Mouse (Mus musculus): ENCODE results near the gene Tmem269. TPM values are rescaled to one million over a fixed set of nuclear protein-coding genes. Genes with fewer than 3 reads are reported as not detected.

The Tmem269 gene
- polyA plus RNA-seq, 1 experiment: 1.1 TPM

DNA sequence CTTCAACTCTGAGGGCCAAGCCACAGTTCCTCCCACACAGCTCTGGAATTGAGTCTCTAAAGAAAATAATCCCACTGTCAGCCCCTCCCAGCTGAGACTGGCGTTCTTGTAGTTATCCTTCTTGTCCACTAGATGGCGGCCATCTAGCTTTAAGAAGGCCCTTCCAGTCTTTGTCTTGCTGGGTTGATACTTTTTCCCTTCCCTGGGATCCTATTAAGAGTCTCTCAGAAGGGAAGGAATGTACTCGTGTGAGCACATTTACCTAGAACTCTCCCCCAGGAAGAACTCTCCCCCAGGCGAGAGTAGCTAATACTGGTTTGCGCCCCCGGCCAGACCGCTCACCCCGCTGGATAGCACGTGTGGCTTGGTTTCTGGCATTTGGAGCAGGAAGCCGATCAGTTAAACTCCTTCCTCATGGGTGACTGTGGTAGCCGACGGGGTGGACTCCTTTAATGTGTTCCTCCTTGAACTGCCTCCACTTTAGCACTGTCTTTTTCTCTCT, 21.2 kb upstream of the Tmem269 start:
- DNase-seq (ENCODE audit: extremely low spot score in 1 of 2, low spot score in 1 of 2): peak; percentile 42 to 81

DNA sequence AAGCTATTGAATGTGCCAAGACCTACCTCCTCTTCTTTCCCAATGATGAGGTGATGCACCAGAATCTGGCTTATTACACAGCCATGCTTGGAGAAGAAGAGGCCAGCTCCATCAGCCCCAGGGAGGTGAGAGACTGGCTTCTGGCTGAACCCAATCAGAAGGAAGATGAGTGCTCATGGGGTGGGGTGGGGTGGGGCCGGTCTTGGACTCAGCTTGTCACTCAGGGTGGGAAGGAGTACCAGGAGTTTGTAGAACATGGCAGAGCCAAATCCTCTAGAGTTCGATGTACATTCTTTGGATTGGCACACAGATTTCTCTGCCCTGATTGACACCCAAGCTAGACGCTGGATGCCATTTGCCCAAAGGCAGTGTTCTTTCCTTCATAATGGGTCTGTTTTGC, 20.6 kb upstream of the Tmem269 start:
- no peak for DNase-seq (ENCODE audit: extremely low spot score in 1 of 2, low spot score in 1 of 2)

DNA sequence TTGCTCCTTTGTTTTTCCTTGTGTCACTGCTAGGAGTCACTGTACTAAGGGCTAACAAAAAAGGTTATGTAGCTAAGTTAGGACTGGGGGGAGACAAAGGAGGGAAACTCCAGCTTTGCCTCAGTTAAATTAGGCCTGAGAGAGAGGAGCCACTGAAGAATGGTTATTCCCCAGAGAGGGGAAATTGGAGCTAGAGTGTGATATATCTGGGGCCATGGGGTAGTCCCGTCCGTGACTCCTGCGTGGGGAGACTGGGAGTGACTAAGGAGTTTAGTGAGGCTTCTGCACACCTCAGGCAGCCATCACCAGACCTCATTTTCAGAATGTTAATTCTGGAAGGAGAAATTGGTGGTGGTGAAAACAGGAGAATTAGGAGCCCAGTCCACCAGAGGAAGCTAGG, 16.3 kb upstream of the Tmem269 start:
- no peak for DNase-seq (ENCODE audit: extremely low spot score in 1 of 2, low spot score in 1 of 2)

DNA sequence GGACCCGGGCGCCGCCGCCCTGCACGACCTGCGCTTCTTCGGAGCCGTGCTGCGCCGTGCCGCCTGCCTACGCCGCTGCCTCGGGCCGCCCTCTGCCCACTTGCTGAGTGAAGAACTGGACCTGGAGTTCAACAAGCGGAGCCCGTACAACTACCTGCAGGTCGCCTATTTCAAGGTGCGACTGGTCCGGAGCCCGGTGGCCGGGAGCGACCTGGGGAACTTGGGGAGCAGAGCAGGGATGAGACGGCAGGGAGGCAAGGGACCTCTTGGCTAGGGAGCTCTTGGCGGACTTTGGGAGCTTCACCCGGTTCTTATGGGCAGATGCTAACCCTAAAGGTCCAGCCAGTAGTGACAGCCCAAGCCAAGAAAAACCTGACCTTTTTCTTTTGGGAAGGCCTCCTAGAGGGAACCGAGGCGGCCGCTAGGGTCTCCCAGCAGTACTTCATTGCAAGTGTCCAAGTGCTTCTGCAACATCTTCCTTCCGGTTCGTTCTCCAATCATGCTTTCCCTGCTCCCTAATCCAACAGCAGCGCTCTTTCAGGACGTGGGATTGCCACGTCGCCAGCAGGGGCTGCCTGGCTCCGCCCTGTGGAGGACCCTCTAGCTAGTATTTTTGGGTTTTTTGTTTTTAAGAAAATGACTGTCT, 15.4 kb upstream of the Tmem269 start:
- DNase-seq (ENCODE audit: extremely low spot score in 1 of 2, low spot score in 1 of 2): peak in 1 of 2 experiments; percentile 67

DNA sequence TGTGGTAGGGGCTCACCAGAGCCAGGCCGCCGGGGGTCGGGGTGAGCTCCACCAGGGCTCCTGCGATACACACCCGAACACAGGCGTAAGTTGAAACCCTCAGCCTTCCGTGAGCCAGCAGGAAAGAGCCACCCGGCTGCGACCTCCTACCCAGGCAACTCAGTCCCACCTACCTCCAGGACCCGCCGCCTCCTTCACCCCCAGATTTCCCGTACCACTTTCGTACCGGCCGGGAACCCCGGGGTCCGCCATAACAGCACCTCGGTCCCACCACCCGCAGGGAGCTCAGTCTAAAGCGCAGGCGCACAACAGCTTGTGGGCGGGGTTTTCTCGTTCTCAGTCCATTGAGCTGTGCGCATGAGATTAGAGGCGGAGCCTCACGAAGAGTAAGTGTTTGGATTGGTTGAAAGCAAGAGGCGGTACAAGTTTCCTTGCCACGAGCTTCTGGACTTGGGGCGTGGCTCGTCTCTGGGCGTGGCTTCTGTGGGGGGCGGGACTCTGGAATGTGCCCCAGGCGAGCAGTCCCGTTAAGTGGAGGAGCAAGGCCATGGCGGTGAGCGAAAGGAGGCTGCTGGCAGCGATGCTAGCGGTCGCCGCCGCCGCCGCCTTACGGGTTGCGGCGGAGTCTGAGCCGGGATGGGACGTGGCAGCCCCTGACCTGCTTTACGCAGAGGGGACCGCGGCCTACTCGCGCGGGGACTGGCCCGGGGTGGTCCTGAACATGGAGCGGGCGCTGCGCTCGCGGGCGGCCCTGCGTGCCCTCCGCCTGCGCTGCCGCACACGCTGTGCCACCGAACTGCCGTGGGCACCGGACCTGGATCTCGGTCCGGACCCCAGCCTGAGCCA, 14.6 kb upstream of the Tmem269 start, which contains the start of the genes AU022252 and P3h1:
AU022252 (minus strand) TSS at position 303 of the 846 bp plus-strand sequence.
P3h1 (plus strand) TSS at position 506 of the 846 bp plus-strand sequence.
- peak; percentile 99 to 100 for DNase-seq (ENCODE audit: extremely low spot score in 1 of 2, low spot score in 1 of 2)

DNA sequence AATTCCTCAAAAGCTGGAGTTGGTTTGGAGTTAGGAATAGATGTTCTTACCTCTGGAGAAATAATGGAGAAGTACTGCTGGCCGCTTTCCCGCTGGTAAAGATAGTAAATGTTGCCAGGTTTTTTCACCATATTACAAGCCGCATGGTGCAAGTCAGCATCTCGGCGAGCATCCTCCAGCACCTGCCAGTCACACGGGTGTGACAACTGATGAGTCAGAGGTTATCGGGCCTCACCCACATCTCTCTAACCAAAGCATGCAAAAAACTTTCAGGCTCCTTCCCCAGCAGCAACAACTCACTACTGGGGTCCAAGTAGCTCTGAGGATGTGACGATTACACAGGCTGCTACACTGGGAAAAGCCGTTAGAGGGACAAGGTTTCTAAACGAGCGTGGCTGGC, 8.7 kb upstream of the Tmem269 start:
- no peak for DNase-seq (ENCODE audit: extremely low spot score in 1 of 2, low spot score in 1 of 2)

DNA sequence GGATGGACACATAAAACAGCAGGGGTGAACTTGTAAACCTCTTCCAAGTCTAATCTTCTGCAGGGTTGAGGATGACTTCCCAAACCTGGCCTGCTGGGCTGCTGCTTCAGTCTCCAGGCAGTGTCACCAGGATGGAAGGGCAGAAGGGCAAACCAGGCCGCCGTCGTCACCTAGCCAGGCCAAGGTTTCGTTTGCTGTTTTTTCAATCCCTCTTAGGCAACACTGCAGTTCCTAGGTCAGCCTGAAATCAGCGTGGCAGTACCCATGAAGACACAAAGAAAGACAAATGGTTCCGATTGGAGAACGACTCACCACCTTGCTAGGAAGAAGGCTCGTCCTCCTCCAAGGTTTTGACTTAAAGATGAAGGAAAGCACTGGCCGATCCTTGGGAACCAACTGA, 7.7 kb upstream of the Tmem269 start:
- no peak for DNase-seq (ENCODE audit: extremely low spot score in 1 of 2, low spot score in 1 of 2)

DNA sequence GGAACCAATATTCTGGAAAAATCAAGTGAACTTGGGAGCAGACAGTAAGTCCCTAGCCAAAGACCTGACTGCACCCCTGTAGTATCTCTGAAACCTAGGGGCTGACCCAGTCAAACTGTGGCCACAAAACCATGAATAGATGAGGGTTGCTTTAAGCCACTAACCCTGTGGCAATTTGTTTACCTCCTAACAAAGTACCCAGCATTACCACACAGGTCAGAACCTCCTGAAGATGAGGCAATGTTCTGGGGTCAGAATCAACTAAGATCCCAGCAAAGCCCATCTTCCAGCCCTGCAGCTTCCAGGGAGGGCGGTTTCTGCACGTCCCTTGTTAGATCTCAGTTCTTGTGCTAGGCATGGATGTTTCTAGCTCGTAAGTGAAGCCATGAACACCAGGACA, 6.5 kb upstream of the Tmem269 start:
- no peak for DNase-seq (ENCODE audit: extremely low spot score in 1 of 2, low spot score in 1 of 2)

DNA sequence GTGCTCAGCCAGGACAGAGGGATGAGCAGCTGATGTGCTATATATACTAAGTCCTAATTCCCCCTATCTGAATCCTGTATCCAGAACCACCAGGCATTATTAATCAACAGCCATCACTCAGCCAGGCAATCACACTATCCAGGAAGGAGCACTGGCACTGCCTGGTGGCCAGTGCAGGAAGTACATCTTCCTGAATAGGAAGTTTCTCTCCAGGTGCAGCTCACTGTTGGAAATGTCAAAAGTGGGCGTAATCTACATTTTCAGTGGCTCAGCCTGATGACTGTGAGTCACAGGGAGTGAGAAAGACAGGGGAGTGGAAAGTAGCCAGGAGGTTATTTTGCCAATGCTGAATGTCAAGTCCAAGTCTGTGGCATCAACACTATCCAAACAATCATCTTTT, 5.7 kb upstream of the Tmem269 start:
- peak in 1 of 2 experiments; percentile 52 for DNase-seq (ENCODE audit: extremely low spot score in 1 of 2, low spot score in 1 of 2)

DNA sequence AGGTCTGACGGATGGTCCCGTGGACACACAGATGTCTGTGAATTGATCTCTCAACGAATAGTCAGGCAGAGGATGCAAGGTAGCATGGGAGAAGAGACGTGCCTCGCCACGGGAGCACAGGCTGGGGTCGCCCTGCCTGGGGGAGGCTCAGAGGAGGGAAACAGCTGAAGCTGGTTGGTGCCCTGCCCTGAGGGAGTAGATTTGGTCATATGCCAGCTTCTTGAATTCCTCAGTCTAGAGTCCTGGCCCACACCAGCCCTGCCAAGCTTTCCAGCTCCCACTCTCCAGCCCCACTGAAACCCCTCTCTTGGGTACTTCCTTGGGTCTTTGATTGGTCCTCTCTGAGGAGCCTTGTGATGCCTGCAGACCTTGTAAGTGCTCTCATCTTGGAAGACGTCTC, 1.4 kb downstream of the Tmem269 start:
- DNase-seq (ENCODE audit: extremely low spot score in 1 of 2, low spot score in 1 of 2): no peak

DNA sequence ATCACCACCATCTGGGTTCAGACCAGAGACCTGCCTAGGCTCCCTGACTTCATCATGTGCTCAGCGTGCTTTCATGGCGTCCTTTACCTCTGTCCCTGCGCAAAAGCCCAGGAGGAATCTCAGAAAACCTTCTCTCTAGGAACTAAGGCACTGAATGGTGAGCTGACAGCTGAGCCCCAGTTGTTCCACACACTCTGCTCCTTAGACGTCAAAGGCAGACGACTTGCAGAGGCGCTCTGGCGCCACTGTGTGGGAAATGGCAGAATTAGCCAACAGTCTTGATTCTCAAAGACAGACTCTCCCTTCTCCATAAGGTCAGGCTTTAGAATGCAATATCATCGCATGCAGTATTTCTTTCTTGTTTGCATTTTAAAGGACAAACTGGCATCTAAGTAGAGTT, 13.3 kb downstream of the Tmem269 start:
- peak; percentile 7 to 75 for DNase-seq (ENCODE audit: extremely low spot score in 1 of 2, low spot score in 1 of 2)

DNA sequence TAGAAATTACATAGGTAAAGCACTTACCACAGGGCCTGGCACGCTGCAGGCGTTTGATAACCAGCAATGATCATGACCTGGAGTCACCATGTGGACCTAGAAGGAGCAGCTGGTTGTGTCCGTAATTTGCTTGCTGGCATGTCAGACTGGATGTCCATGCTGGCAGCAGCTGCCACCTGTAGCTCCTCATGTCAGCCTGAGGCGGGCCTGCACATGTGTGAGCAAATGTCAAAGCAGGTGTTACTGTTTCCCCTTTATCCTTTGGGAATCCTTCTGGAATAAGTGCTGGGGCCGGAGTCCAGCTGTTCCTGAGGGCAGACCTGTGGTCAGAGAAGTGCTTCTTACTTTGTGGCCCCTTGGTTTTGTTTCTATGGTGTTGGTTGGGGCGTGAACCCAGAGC, 19.9 kb downstream of the Tmem269 start:
- DNase-seq (ENCODE audit: extremely low spot score in 1 of 2, low spot score in 1 of 2): no peak

DNA sequence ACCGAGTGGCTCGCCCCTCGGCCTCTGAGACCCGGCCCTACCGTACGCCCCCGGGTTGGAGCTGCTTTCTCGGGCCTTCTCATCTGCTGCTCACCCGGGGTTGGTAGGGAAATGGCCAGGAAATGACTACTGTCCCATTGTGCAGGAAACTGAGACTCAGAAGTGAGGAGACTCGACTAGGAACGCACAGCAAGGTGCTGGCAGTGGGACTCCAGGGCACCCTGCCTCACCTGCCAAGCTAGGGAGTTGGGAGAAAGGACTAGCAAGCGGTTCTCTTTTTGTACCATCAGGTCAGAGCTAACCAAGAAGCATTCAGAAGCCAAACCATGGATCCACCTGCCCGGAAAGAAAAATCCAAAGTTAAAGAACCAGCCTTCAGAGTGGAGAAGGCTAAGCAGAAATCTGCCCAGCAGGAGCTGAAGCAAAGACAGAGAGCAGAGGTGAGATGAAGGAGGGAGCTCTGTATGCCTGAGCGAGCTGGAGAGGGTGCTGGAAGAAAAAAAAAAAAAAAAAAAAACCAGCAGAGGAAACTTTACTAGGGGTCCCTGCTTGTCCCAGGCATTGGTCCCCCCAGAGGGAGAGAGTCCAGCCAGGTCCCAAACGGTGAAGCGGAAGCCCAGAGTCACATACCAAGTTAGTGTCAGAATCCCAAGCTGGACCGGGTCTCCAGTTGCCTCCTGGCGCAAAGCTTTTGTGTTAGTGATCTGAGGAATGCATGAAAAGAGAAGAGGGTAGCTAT, 22.3 kb downstream of the Tmem269 start:
- peak in 1 of 2 experiments; percentile 12 for DNase-seq (ENCODE audit: extremely low spot score in 1 of 2, low spot score in 1 of 2)

DNA sequence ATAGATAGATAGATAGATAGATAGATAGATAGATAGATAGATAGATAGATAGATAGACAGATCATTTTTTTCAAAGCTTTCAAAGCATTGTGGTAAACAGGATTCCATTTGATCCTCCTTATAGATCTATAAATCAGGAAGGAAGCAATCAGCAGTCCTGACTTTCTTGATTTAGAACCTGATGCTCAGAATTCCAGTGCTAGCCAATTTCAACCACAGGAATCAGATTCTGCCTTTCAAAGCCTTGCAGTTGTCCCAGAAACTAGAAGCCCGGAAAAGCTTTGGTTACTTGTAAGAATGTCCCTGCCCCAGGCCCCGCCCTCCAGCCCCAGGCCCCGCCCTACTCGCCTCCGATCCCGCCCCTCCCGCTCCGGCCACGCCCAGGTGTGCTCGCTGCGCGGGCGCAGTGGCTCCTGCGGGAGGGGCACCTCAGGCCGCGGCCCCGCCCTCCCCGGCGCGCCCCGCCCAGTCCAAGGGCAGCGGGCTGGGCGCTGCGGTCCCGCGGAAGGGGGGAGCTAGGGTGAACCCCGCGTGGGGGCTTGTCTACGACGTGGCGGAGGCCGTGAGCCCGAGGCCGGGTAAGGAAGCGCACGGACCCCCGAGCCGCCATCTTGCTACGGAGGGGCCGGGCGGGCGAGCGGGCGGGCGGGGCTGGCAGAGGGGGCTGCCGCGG, 23.0 kb downstream of the Tmem269 start, which contains the start of gene Svbp:
Svbp (plus strand) TSS at position 398 of the 673 bp plus-strand sequence.
- DNase-seq (ENCODE audit: extremely low spot score in 1 of 2, low spot score in 1 of 2): peak; percentile 30 to 84

DNA sequence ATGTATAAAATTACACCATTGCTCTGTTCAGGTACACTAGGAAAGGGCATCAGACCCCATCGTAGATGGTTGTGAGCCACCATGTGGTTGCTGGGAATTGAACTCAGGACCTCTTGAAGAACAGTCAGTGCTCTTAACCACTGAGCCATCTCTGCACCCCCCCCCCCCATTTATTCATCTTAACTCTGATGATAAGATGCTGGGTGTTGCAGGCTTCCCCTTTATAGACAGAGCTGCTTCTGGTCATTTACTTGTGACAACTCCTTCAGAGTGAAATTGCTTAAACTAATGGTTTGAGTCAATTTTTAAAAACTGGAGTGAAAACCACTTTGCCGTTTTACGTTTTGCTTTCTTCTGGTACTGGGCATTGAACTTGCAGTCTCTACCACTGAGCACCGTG, 25.3 kb downstream of the Tmem269 start:
- no peak for DNase-seq (ENCODE audit: extremely low spot score in 1 of 2, low spot score in 1 of 2)

DNA sequence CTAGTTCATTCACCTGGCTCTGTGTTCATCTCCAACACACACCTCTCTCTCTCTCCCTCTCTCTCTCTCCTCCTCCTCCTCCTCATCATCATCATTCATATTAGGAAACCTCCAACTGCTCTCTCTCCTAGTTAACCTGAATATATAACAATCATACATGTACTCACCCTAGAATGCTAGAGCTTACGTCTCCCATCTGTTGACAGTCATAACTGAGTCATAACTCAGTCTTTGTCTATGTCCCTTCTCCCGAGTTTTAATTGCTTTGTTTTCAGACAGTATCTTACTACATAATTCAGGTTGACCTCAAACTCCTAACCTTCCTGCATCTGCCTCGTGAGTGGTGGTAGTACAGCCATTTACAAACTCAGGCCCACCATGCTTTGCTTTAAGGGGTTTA, 26.7 kb downstream of the Tmem269 start:
- no peak for DNase-seq (ENCODE audit: extremely low spot score in 1 of 2, low spot score in 1 of 2)

DNA sequence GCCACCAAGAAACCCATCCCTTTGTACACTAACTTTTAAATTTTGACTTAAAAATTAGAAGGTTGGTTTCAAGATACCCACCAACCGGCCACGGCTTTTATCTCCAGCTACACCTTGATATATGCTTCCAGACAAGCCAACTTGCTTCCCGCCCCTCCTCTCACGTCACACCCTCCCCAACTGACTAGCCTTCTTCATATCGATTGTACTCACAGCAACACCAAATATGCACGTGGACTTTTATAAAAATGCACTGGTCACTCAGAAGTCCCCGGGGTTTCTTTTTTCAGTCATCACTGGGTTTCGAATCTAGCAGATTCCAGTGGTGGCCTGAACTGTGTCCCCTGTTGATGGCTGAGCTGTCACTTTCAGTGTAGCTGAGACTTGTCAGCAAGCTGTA, 27.4 kb downstream of the Tmem269 start:
- no peak for DNase-seq (ENCODE audit: extremely low spot score in 1 of 2, low spot score in 1 of 2)

DNA sequence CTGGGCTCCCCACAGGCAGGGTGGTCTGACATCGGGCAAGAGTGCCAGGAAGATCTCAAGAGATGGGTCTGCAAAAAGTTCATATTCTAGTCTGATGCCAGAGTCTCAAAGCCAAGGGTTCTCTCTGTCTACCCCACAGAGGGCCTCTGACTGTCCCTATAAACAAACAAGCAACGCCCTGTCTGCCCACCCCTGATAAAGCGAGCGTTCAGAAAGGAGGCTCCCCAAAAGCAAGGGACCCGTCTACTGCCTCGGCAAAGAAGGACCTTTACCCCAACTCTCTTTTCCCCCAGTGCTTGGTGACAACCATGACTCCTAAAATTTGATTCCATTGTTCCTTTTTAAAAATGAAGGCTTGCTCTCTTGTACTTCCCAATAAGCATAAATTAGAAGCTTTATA, 28.2 kb downstream of the Tmem269 start, which contains the start of gene Ermap:
Ermap (minus strand) TSS at position 148 of the 400 bp plus-strand sequence.
- DNase-seq (ENCODE audit: extremely low spot score in 1 of 2, low spot score in 1 of 2): no peak

DNA sequence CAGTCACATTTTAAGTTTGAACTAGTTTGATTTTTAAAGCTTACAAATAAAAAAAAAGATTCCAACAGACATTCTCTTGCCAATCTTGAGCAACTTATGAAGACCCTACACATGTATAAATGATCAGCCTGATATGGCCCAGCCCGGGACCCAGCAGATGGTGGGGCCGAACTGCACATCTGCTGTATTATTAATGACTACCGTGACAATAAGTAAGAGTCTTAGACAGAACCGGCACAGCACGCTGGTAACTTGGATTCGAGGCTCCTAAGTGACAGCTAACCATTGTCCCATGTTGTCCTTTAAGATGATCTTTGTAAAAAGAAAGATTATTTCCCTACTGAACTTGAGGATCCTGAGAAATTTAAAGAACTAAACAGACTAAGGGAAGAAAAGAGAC, 28.6 kb downstream of the Tmem269 start:
- DNase-seq (ENCODE audit: extremely low spot score in 1 of 2, low spot score in 1 of 2): no peak

DNA sequence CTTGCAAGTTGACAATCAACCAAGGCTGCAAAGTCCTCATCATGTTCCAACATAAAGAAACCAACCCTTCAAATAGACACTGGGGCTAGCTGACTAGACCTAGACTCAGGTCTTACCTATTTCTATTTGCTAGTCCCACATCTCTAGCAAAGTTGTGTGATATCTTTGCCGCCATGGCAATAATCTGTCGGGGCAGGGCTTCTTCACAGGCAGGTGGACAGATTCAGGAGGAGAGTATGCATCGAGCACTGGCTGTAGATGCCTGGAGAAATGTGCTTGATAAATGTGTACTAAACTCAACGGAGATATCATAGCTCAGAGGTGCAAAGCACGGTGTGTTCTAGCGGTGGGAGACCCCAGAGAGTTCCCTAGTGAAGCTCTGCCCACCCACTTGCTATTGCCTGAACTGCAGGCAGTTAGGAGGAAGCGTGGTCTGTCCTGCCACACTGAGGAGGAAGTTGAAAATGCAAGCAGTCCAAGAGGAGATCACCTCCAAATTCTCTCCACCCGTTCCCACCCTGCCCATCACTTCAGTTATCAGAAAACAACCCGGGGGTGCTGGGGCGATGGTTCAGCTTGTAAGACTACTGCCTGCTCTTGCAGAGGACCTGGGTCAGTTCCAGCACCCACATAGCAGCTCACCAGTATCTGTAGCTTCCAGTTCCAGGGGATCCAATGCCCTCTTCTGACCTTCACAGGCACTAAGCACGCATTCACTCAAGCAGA, 29.8 kb downstream of the Tmem269 start:
- DNase-seq (ENCODE audit: extremely low spot score in 1 of 2, low spot score in 1 of 2): no peak
